Mouse (Mus musculus) ES-CJ7 (cell line): ENCODE measurements around the gene Il7r.
"Not testable (repeated sequence)": the region's sequence is repeated elsewhere in the genome, so short reads cannot be mapped to it uniquely, and the experiment has no call there.

Experiments used
- DNase-seq: peaks from one replicate; pipeline ENCODE4 v3.0.0; 2011; ENCODE audit warnings: low read depth, low spot score

Gene Il7r

DNA sequence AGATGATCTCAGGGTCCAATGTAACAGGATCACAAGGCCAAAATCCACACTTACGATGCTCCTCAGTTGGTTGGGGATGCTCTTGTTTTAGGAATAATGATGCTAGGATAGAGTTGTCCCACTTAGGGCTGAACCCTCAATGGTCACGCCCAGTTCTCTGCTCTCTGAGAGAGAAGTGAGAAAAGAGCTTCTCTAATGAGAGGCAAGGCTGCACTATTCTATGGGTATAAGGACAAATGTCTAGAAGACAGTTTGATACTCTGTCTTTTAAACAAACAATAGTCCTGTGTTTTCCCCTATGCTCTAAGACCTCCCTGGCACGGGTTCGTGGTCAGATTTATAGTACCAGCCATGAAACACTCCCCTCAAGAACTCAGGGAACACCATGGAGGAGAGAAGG lies at the start of gene Il7r:
Gene Il7r (minus strand): TSS at position 101 of the 400 bp plus-strand sequence.
- DNase-seq = no peak

DNA sequence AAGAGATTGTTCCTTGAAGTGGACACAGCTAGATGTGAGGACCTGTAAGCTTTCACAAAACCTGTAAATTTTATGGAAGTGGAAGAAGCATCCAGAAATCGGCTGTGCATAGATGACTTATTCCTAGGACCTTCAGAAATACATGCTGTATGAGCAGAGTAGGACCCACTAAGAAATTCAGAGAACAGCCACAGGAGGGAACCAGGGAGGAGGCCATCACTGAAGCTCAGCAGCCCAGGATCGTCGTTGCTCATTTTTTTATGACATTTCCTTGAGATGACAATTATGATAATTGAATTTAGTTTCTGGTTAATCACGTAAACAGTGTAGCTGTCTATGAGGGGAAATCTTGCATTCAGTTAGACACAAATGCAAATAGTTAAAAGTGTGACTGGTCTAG lies 47.3 kb upstream of the Il7r start:
- no peak for DNase-seq

DNA sequence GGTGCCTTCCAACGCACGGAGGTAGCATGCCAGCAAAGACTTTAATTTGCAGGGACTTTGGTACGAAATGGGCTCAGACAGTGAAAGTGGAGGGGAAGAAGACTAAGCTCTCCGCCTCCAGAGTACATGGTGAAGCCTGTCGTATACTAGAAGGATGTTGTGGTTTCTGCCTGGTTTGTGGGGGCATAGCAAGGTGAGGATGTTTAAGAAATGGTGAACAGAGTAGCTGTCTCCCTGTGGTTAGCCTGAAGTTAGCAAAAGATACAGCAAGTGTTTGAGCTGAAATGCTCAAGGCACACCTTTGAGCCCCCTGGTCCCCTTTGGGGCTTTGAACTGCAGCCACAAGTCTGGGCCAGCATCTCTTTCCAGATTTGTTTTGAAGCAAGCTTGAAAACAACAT lies 44.8 kb upstream of the Il7r start:
- DNase-seq = no peak

DNA sequence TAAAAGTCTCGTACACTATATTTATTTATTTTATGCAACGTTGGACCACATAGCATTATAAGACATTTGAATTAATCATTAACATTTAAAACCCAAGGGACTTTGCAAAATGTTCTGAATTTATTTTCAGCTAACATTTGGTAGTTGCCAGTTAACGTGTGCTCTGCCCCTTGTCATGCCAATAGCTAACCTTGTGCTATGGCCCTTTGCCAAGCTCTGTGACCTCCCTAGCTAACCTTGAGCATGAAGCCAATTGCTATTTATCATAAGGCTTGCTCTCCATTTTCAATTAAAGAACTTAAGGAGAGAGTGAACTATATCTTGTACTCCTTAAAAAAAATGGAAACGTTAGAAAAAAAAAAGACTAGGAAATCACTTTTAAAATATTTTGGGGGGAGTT lies 43.4 kb upstream of the Il7r start:
- no peak for DNase-seq

DNA sequence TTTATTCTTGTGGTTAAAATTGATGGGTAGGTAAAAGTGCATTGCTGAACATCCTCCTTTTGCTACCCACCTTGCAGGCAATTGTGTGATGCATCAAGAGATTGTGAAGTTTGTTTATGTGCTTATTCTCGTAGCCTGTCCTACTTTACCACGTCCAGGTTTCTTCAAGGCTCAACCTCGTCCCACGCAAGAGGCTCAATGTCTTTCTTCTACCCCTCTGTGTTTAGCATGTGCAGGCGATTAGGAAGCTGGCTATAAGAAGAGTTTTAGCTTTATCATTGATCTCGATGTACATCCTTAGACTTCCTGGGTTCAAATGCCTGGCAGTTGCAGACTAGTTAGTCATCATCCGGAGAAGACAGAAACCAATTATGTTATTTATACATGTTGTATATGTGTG lies 42.7 kb upstream of the Il7r start:
- no peak for DNase-seq

DNA sequence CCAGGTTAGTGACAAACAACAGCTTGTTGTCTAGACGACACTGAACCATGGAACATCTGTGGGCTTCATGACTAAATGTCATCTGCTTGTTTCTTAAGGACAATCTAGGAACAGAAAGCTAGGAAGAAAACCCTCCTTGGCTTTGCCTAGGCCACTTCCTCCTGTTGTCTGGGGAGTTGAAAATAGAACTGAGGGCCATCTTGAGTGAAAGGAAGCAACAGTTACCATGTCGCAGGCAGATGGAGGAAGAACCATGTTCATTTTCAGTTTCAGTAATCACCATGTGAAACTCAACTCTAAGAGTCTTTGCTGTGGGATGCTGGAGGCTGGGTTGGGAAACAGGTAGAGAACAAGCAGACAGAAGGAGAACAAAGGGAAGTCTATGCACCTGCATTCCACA lies 41.9 kb upstream of the Il7r start:
- DNase-seq = no peak

DNA sequence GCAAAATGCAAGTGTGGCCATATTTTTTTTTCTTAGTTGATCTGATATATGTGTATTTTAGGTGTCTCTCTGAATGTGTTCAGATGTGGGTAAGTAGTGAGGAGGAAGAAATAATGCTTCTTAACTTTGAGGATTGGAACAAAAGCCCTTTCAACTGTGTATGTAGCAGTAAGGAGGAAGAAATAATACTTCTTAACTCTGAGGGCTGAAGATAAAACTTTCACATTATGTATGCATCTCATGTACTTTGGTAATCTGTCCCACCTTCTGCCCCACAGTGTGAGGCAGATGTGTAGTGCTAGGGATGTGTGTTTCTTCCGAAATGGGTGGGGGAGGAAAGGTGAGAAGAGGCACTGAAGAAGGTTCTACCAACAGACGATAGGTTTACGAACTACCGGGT lies 37.3 kb upstream of the Il7r start:
- DNase-seq = no peak

DNA sequence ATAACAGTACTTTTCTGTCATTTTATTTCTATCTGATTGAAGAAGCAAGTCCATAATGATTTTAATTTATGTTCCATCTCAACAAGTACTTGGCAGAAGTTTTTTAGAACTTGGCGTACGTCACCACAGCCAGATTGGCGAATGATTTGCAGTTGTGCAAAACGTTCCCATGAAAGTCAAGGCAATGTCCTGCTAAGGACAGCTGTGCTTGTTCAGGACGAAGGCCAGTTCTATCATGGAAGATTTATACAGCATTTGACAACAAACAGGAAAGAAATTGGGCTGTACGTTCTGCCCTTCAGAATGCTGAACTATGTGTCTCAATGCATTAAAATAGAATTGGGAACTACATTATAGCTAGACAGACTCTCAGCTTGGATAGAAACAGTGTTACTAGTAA lies 35.4 kb upstream of the Il7r start:
- DNase-seq = no peak

DNA sequence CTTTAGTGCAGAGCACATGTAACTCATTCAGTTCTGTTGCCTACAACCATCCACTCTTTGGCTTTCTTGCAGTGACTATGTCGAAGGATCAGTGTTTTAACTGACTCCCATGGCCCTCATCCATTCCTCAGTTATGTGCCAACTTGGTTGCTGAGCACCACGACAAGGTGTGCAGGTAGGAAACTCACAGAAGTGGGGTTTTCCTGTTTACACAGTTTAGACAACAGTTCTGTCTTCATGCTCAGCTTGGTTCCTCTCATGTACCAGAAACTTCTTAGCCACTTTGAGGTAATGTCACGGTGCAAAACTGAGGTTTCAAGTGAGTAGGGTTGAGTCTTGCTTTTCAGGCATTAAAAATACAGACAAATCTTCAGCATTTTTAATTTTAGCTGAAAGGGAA lies 34.2 kb upstream of the Il7r start:
- no peak for DNase-seq

DNA sequence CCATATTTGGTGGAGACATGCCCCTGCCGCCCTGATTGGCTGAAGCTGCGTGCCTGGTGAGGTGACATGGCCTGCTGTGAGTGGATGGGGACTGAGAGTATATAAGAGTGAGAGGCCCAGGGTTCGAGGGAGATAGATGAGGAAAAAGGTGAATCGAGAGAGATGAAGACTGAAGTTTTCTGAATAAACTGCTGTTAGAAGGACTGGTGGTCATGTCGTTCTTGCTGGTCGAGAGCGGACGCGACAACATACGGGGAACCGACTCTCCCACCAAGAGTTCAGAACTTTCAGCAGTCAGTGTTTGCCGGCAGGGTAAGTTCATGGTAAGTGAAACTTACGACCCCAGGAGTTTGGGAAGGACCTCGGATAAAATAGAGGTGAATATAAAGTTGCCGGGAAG lies 27.3 kb upstream of the Il7r start:
- DNase-seq = not testable (repeated sequence)

DNA sequence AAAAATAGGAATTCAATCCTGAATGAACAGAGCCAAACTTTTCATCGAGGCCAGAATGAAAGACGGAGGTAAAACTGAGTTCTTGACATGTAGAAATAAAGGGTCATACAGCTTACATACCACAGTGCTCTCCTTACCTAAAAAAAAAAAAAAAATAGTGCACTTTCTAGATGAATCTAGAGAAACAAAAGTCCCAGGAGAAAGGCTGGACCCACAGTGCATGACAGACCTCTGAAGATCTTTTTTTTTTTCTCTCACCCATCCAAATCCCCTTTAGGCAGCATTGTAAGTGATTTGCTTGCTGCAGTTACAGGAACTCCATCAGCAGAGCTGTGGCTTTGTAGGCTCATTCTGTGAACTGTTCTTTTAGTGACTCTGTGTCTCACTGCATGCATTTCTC lies 19.0 kb upstream of the Il7r start:
- no peak for DNase-seq

DNA sequence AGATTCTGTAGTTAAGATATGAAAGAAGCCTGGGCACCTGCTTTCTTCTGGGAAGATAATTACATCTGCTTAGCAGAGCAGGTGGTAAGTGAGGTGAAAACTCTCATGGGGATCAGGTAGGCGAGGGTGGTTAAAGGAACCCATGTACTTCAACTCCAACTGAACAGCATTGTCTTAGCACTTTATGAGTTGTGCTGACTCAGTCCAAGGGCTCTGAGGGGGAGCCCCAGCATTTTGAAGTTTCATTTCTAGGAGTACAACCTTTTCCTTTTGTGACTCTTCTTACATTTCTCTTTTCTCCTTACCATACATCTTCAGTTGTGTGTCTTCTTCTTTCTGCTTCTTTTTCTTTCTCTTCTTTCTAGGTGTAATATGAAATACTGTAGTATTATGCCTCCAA lies 5.2 kb upstream of the Il7r start:
- no peak for DNase-seq

DNA sequence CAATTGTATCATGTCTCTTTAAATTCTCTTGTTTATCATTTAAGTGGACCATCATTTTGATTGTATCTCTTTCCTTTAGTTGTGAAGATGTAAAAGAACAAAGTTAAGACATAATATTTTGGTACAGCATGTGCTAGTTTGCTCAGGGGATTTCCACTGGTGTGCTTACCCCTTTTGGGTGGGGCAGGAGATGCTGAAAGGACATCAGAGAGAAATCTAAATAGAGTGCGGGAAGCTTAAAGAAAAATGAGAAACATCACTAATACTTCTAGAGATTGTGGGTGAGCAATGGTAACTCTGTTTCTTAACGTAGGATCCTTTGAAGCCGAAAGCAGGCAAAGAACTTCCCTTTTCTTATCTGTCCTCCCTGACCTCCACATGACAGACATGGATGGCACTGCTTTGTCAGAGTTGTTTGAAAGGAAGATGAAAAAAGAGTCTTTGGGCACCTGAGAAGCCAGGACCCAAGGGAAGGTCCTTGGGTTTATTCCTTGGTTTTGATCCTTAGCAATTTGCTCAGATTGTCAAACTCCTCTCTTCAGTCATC lies 3.5 kb upstream of the Il7r start:
- DNase-seq = no peak

DNA sequence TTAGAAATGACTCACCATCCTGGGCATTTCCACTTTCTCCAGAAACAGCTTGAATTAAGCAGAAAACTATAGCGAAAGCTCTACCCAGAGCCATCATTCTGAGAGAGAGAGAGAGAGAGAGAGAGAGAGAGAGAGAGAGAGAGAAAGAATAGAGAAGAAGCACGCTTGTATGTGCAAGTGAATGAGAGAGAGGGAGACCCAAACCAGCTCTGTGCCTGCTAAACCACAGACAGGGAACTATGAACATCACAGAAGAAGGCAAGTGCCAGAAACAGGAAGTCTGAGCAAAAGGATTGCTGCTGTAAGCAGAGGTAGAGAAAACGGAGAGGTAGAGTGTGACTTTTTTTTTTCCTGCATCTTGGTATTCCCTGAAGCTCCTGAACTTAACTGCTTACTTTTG lies 330 bp downstream of the Il7r start:
- DNase-seq = no peak

DNA sequence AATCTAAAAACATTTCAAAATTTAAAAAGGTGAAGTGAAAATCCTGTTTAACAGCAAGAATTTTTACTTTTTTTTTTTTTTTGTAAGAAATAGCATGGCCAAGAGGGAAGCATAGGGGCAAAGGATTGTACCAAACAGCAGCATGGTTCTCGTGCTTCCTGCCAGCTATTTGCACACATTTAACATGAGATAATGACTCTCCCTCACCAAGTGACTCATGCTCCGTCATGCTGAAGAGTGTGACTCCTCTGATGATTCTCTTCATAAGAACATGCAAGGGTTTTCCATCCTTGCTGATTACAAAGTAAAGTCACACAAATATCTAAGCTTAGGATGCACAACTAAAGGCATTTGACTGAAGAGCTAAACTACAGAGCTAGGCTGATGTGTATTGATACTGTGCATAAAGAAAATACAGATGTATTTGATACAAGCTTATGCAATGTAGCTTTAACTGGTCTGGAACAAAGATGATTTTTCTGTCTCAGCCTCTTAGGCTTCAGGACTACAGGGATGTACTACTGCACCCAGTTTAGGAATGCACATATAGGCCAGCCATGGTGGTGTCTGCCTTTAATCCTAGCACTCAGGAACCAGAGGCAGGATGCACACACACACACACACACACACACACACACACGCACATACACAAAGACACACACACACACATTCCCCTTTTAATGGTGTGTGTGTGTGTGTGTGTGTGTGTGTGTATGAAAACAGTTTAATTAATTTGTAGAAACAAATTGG lies 1.6 kb downstream of the Il7r start:
- no peak for DNase-seq

DNA sequence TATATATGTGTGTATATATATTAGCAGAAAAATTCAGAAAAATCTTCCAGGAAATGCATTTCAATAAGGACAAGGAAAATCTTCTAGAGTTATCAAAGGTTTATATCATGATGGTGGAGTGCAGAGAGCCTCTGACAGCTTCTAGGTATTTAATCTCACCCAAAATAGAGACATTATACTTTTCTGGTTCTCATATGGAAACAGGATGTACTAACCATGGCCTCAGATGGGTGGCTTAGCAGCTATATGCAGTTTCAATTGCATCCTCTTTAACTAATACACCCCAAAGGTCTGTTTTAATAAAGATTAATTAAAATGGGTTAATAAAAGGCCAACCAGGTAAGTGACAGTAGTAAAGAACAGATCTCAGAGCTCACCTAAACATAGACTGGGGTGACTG lies 3.6 kb downstream of the Il7r start:
- DNase-seq = no peak

DNA sequence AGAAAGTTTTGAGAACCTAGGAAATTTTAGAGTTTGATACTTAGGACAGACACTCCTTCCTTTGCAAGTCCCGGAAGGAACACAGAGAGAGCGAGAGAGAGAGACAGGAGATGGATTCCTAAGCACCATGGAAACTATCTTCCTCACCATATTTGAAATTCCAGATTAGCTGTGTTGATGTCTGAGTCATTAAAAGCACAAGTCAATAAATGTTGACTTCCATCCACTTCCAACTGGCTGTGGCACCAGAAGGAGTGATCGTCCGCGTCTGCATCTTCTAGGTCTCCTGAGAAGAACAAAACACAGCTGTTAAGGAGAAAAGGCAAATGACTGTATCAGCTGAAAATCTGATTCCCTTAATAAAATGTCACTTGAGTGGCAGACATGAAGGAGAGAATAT lies 5.1 kb downstream of the Il7r start:
- DNase-seq = no peak

DNA sequence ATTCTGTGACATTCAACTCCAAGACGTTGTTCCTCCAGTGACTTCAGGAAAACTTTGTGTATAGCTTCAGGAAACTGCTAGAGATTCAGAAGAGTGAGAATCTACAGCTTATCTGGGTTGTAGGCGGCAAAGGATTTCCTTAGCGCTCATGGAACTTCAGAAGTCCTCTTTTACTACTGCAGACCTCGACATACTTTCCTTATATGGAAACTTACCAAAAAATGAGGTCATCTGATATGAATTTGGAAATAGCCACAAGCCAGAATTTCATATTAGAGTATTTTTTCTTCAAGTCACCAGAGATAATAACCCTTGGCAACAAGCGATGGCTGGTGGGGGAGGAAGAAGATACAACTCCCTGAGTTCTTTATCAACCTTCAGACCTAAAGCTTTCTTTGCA lies 6.0 kb downstream of the Il7r start:
- no peak for DNase-seq

DNA sequence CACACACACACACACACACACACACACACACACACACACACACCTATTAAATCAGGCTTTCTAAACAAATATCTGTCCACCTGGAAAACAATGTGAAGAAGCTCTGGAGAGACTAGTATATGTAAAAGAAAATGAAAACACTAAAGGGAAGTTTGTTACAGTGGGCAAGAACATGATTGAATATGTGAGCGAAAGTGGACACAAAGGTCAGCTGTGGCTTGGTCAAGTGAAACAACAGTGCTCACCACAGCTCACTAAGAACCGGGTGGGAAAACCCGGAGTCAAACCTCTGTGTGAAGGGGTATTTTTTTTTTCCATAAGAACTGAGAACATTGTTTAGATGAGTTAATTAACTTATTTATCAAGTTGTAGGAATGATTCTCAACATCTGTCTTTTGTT lies 6.9 kb downstream of the Il7r start:
- DNase-seq = no peak

DNA sequence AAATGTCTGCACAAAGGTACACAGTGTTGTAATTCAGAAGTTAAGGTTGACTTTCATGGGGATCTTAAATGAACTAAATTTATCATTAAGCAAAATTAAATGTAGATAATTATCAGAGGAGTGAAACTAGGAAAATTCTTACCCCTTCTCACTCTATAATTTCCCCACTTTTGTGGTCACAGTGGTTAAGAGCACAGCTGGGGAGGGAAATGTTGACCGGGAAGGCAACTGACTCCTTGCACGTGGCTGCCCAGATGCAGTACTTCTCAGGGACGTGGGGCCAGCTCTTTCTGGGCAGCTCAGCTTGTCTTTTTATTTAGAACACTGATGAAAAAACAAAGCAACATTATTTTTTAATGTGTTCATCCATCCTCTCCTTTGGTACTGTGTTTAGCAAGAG lies 37.9 kb downstream of the Il7r start:
- no peak for DNase-seq

DNA sequence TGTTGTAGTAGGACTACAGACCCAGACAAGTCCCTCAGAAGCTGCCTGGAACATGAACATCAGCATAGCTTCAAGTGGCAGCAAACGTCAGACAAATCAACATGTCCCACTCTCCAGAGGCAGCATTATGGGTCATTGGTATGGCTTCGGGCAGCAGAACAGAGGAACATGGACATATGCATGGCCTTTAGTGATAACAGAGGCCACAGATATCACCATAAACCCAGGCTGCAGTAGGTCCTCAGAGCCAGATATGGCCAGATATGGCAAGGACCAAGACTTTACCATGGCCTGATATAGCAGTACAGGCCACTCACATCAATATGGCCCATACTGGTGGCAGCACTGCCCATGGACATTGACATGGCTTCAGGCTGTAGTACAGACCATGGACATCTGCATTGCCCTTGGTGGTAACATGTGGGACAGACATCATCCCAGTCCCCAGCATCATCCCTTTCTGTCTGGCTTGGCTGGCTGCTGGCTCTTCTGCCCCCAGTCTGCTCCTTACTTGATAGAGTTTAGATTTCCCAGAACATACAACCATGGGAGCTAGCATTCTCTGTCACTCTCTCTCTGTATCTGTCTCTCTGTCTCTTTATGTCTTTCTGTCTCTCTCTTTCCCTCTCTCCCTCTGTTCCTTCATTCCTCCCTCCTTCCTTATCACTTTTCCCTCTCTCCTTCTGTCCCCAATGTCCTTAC lies 40.4 kb downstream of the Il7r start:
- DNase-seq = no peak

DNA sequence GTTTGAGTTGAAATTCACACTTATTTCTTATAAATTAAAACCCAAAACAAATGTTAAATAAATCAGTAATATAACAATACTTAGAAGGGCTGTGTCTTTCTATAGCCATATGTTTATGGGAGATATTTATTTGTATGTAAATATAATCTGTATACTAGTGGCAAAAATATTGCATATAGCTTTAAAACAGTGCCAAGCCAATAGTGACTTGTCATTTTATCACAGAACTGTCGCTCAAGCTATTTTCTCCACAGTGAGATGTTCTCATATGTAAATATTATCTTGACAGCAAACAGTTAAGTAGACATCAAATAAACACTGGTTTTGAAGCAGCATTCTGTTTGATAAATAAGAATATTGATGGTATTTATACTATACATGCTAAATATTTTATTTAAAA lies 56.8 kb downstream of the Il7r start:
- DNase-seq = no peak

DNA sequence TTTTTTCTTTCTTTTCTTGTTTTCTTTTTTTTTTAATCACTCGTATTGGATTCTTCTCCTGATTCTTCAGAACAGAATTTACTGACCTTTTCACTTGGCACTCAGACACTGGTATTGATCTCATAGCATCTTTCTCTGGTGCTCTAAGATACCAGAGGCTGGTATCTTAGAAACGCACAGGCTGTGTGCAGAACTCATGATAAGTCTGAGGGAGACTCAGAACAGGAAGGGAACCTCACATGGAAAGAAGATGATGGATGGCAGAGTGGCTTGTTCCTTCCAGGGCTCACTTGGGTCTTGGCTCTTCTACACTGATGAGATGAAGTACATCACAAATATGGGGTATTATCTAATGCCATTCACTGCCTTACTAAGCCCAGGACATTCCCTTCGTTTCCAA lies 57.4 kb downstream of the Il7r start:
- no peak for DNase-seq
